Mouse (Mus musculus): ENCODE measurements at regions not wholly inside any gene's neighbourhood (a gene's known extent, or its start where the extent isn't known, plus 50 kb on each side); places are given as distances from the start of the nearest gene placed in this dataset.

- TF ChIP-seq CTCF (IDR thresholded peaks at IDR 0.05; ENCODE audit: borderline replicate concordance, insufficient read depth, low read depth, low read length), result no peak
- no peak for TF ChIP-seq POLR2A (IDR thresholded peaks at IDR 0.05; ENCODE audit: borderline replicate concordance, insufficient read depth, low read length)
Measured at GRCm38 (mm10) chr3:115530441-115530840, 184.4 kb downstream of the S1pr1 start.

Measured in cerebellum, adult 2 months (tissue).